Mouse (Mus musculus): ENCODE data around the gene Thbs4.
A peak's percentile ranks its signal among the peaks of the same experiment; 100 is the strongest.

The Thbs4 gene

DNA sequence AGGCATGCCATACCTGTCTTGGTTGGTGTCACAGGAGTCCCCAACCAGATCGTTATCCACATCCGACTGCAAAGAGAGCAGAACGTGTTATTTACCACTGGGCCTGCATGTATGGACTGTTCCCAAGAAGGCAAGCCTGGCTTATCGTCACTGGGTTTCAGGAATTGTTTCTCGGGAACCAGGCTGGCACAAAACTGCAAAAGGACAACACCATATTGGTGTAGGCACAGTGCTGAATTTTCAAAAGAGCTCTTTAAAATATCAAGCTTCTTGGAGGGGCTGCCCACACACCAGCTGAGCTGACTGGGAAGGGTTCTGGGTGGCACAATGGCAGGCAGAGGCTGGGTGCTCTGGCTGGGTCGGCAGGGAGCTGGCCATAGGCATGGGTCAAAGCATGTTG is 34.1 kb downstream of the Thbs4 start:
- peak; percentile 85 for ATAC-seq (ENCODE audit: low TSS enrichment)

GRCm38 (mm10) chr13:92759096-92759495 is 35.5 kb downstream of the Thbs4 start:
- ATAC-seq (ENCODE audit: low TSS enrichment): peak; percentile 25; the same call in 1 of the 2 replicates

DNA sequence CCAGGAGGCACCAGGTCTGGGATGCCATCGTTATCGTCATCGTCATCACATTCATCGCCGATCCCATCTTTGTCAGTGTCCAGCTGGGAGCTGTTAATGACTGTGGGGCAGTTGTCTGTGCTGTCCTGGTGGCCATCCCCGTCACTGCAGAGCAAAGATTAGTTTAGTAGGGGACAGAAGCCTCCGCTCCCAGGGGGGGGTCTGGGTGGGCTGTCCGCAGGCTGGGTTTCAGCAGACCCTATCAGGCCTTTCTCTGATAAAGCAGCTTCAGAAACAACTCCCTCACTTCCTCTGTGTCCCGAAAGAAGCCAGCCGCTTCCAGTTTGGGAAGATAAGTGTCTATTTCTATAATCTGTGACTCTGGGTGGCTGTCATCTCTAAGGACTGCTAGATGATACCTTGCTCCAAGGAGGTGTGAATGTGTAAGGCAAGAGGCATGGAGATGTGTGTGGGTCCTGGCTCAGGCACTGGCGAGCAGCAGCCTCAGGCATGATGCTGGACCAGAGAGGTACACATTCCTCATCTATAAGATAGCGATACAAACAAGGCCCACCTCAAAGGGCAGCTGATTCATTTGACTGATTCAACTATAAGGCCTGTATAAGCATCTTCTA is 36.5 kb downstream of the Thbs4 start:
- no peak for ATAC-seq (ENCODE audit: low TSS enrichment)

DNA sequence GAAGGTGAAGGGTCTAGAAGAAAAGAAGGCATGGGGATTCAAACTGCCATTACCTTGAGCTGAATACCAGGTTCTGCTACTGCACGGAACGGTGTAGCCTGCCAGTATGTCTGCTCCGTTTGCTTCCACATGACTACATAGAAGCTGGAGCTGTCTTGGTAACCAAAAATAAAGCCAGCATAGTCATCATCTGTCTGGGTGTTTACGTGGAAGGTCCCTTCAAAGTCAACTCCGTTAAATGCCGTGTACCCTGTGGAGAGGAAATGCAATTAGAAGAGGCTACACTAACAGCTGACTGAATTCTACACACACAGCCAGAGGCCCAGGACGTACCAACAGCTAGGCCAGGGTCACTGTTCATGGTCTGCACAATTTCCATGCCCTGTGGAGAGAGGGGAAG is 39.6 kb downstream of the Thbs4 start:
- no peak for ATAC-seq (ENCODE audit: low TSS enrichment)

DNA sequence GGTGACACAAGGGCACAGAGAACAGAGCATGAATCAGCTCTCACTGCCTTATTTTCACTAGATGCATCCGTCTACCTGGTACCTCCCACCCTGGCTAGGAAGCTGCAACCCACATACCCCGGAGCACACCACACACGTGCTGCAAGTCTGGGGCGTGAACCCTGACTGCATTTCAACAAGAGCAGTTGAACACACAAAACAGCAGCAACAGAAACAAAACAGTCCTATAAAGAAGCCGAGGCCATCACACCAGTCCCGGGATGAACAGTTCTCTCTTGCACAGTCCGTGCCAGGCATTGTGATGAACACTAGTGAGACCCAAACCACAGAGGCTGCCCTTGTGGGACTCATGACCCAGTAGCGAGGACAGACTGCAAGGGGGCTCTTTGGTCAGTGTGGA is 40.9 kb downstream of the Thbs4 start:
- ATAC-seq (ENCODE audit: low TSS enrichment): no peak

DNA sequence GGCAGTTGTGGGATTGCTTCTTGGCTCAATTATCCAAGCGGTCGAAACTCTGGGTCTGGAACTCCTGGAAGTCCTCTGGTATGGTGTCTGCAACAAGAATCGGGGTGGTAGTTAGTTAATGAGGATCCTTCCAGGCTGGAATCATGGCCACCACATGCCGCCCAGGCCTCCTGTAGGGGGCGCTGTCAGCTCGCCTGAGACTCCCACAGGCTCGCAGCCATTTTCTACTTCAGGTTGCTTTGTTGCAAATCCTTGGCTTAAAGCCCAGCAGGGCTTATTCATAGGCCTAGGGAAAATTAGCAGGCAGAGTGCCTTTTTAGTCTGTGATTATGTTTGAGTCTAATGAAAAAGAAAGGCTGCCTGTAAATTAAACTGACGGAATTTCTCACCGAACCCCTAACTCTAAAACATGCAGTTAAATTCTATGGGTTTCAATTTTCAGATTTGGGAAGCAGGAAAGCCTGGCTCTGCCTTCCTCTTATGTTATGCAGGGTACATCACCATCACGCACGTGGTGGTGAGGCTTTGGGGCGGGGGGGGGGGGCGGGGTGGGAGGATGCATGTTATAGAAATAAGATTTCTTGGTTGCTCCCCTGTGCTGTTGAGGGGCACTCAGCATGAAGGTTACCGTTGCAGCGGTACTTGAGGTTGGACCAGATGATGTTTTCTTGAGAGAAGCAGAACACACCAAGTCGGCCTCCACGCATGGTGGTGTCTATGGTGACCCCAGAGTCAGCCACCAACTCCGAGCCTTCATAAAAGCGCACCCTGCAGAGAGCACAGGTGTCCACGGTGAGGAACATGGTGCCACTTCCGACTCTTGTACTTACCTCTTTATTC is 42.7 kb downstream of the Thbs4 start:
- ATAC-seq (ENCODE audit: low TSS enrichment): peak; percentile 83

DNA sequence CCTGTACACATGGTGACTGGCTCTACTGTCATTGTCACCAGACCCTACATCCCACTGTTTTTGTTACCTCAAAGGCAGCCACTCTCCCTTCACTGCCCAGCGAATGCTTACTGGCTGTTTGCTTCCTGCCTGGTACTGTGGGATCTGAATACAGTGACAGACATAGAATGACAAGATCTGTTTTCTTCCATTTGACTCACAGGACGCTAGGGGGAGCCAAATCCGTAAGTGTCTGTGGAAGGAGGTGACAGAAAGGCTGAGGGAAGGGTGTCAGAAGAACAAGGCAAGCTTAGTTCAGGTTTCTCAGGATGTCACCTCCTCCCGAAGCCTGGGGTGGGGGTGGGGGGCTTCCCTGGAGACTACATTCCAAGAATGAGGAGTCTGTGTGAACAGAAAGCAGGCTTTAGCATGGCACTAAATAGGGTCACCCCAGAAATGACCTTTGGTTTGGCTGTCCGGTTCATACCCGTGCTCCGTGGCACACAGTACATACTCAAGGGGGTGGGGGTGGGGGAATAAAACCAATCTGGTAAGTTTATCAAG is 43.6 kb downstream of the Thbs4 start:
- peak; percentile 80 for ATAC-seq (ENCODE audit: low TSS enrichment)

DNA sequence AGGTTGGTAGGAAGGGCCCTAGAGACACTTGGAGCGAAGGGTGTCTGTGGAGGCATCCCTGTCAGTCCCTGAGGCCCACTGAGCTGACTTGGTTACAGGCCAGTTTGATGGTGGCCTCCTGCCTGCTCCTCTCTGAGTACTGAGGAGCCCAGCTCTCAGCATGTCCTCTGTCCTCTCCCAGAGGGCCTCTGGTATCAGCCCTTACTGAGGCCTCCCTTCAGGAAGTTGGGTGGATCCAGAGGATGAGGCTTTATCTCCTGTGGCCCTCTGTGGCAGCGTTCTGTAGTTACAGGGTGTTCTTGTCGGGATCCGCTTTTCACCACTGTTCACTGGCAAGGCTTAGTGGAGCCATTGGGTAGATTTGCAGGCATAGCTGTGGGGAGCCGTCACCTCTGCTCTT is 51.3 kb downstream of the Thbs4 start:
- ATAC-seq (ENCODE audit: low TSS enrichment): no peak

DNA sequence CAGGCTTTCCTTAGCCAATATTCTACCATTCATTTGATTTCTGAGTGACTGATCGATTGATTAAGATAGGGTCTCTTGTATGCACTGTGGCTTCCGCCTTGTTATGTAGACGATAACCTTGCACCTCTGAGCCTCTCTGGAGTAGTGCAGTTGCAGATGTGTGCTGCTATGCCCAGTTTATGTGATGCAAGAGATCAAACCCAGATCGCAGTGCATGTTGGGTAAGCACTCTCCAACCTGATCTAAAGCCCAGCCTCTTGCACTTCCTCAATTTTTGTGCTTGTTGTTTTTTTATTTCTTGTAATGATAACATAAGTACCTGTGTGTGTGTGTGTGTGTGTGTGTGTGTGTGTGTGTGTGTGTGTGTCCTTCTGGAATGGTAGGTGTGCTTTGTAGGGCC is 51.7 kb downstream of the Thbs4 start:
- ATAC-seq (ENCODE audit: low TSS enrichment): no peak

DNA sequence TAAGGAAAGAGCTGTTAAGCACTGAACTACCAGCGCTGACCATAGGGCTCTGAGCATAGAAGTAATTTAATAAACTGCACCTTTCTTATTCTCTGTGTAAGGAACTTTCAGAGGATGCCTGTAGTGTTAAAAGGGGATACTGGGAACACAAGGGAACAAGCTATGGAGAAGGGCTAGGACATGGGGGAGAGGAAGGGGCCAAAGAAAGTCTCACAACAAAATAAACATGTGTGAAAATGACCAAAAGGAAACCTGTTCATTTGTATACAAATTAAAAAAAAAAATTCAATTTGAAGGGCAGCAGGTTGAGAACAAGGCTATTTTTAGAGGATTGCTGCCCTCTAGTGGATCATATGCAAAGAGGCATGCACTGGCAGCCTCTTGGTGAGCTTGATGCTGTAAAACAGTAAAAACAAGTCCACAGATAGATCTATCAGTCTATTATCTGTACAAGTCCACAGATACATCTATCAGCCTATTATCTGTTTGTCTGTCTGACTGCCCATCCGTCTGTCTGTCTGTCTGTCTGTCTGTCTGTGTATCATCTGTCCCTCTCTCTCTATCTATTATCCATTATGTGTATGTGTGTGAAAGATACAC is 53.8 kb downstream of the Thbs4 start:
- ATAC-seq (ENCODE audit: low TSS enrichment): peak; percentile 81

DNA sequence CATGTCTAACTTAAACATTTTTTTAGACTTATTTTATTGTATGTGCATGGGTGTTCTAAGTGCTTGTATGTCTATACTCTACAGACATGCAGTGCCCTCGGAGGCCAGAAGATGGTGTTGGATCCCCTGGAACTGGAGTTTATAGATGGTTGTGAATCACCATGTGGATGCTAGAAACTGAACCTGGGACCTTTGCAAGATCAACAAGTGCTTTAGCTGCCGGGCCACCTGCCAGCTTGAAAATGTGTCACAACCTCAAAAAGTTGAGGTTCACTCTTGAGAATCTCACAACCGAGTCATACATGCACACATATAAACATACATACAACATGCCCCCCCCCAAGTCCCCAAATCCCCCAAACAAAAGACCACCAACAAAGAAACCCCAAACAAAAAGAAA is 54.8 kb downstream of the Thbs4 start:
- no peak for ATAC-seq (ENCODE audit: low TSS enrichment)

DNA sequence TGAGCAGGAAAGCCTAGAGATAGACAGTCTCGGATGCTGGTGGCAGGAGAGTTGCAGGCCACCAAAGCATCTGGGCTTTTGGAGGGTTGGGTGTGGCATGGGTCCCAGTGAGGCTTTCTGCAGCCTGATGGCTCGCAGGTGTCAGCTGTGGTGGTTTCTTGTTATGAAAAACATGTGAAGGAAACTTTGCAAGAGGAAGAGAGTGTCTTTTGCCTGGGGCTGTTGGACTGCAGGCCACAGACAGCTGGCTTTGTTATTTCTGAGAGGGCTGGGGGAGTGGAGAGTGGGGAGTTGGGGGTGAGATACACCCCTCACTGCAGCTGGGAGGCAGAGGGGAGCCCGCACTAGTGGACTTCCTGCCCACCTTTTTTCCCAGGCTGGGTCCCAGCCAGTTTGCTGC is 55.8 kb downstream of the Thbs4 start:
- ATAC-seq (ENCODE audit: low TSS enrichment): no peak

GRCm38 (mm10) chr13:92736516-92737300 is 57.9 kb downstream of the Thbs4 start:
- ATAC-seq (ENCODE audit: low TSS enrichment): peak; percentile 25; the same call in 1 of the 2 replicates

DNA sequence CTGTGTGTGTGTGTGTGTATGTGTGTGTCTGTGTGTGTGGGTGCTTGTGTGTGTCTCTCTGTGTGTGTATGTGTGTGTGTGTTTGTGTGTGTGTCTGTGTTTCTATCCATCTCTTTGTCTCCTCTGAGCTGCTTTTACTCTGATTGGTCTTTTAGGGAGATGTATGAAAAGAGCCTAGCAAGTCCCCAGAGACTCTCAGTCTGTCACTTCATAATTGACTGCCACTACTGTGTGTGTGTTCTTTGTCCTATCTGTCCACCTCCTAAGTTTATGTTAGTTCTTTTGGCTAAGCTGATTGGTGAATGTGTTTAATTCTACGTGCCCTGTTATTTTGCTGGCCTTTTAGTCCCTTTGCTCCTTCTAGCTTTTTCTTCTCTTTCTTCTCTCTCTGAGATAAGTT is 58.9 kb downstream of the Thbs4 start:
- no peak for ATAC-seq (ENCODE audit: low TSS enrichment)

DNA sequence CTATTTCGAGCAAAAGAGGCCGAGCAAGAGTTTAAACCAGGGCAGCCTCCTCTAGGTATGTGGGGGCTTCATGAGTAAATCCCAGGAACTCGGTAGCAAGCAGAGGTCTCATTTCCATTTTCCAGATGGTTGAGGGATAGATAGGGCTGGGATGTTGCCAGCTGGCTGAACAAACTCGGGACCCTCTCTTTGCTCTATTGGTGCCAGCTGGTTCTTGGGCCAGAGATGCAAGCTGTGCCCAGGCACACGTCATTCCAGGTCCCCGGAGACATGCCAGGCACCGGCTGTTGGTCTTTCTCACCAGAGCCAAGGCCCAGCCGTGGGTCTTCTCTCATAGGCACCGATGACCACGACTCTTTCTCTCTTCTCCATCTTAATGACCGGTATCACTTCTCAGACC is 60.9 kb downstream of the Thbs4 start:
- ATAC-seq (ENCODE audit: low TSS enrichment): no peak

- peak; percentile 21; the same call in 1 of the 2 replicates for ATAC-seq (ENCODE audit: low TSS enrichment)
These were observed 61.4 kb downstream of the Thbs4 start for GRCm38 (mm10) chr13:92733252-92733651.

DNA sequence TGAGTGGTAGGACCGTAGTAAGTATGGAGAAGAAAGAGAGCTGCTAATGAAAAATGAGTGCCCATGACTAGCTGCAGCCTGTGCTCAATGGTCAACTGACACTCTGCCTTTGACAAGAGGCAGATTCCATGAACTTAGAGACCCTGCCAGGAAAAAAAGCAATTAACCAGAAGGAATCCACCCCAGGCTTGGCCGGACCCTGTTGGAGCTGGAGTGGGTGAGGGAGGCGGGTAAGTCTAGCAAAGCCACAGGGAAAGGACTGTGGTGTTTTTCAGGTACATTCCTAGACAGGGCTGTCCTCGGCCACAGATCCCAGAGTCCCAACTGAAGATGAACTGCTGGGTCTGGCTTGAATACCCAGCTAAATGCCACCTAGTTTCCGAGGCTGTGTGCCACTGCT is 61.8 kb downstream of the Thbs4 start:
- ATAC-seq (ENCODE audit: low TSS enrichment): no peak

DNA sequence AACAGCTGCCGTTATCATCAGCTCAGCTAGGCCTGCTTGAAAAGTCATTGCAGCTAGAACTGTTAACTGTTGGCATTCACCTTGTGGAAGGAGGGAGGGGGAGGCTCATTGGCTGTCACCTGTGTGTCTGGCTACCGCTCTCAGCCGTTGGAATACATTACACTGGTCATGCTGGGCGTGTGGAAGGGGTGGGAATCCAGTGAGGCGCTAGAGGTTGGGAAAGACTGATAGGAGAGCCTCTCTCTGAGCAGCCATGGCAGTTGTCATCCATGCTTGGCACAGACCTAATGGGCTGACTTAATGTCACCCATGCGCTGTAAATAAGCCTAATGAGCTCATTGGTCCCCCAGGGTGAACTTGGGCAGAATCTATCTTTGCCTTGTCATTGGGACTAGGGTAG is 62.8 kb downstream of the Thbs4 start:
- ATAC-seq (ENCODE audit: low TSS enrichment): no peak

DNA sequence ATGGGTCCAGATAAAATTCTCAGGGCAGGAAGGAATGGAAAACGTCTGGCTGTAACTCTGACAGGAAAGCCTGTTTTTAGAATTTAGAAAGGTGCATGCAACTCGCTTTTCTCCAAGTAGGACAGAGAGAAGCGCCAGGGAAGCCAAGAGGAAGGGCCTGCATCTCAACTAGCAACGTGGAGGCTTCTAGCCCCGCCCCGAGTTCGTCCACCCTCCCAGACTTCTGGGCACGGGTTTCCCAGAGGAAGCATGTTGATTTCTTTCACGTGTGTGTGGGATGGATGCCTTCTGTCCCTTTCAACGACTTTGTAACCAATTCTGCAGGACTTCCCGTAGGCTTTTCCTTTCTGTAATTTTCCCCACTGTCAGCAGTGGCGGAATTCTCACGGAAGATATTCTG is 64.8 kb downstream of the Thbs4 start:
- peak; percentile 86 for ATAC-seq (ENCODE audit: low TSS enrichment)

DNA sequence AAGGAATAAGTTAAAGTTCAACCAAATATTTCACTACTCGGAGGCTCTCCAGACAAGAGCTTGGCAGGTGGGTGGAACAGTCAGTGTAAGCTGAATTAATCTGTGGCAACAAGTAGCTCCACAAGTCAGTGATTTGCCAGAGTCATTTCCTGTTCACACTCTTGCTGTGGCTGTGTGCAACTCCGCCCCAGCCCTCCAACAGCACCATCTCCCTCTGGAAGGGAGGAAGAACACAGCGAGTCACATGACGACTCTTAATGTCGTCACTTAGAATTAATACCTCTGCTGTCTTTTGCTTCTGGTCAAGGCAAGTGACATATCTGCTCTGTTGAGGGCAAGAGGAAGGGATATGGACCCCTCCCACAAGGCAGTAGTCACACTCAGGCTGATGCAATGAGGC is 72.2 kb downstream of the Thbs4 start:
- ATAC-seq (ENCODE audit: low TSS enrichment): no peak

DNA sequence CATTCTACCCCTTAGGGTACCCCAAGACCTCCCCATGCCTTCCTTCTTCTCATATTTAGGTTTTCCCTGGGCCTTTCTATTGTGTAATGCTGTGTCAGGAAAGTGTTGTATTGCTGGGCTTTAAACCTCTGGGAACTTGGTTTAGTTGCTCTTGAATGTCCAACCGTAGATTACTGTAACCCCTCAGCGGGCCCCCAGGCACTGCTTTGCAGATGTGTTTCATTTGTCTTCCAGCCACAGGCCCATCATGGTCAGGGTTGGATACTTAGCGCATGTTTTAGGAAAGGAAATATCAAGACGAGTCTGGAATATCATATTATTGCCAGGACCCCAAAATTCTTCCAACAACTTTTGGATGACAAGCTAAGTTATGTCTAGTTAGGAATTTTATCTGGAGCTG is 73.6 kb downstream of the Thbs4 start:
- no peak for ATAC-seq (ENCODE audit: low TSS enrichment)
